Mouse (Mus musculus): Measurements from ENCODE around the gene P3h4. TPM values are rescaled to one million over a fixed set of nuclear protein-coding genes. Genes with fewer than 3 reads are reported as not detected.

The P3h4 gene
- polyA plus RNA-seq, 1 experiment from 2014 or later, result 25.8 TPM

DNA sequence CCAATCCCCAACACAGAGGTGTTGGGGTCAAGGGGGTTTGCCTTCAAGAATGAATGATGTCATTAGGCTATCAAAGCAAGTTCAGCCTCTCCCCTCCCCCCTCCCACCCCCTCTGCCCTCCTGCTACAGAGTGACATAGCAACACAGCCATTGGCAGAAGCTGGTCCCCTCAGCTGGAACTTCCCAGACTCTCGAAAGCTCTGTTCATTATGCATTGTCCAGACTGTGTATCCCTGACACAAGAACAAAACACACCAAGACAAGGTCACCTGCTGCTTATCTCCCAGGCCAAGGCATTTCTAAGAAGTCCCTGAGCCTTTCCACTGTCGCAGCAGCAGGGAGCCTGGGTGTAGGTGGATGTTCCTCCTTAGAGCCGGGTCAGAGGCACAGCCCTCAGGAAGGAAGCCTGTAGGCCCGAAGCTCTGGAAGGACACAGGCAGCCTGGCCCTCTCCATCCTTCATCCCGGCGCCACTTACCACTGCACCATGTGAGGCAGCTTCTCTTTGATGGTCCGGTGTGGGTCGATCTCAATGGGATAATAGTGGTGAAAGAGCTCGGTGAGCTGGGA is 21.1 kb upstream of the P3h4 start:
- ATAC-seq (replicated peaks; ENCODE audit: low FRiP score) (no peak), DNase-seq (ENCODE audit: low spot score) (no peak)
- Histone ChIP-seq H3K27me3 (replicated peaks; ENCODE audit: control insufficient read depth, insufficient read depth, low read length) (no peaks in the 10 kb centered on the region), H3K4me1 (replicated peaks; ENCODE audit: control insufficient read depth, insufficient read depth, low read length) (peaks cover 8% of the 10 kb centered on the region), H3K27ac (ENCODE audit: low read depth, low read length) (no peak overlapping the region), H3K4me2 (no peak overlapping the region), H3K36me3 (ENCODE audit: control insufficient read depth, insufficient read depth, low read length) (peaks cover 16% of the 10 kb centered on the region), H3K4me3 (ENCODE audit: low read depth, low read length) (no peak overlapping the region), H3K9ac (ENCODE audit: low read depth, low read length) (no peak overlapping the region), H3K9me3 (ENCODE audit: control insufficient read depth, low read length) (no peaks in the 10 kb centered on the region)
- WGBS, result 84% methylated on average over 9 of the region's 9 CpGs

DNA sequence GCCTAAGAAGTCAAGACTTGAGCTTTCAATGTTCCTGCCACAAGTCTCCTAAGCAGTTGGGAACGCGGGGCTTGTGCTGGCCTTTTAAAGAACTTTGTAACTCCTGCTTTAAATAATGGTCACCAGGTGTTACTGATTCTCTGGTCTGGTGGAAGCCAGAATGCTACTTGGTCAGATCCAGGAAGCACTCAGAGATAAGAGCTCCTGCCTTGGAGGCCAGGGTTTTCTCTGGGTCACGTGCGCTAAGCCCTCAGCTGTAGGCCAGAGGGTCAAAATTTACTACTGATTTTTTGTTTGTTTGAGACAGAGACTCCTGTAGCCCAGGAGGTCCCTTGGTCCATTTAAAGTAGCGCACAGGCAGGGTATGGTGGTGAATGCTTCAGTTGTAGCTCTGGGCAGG is 17.4 kb upstream of the P3h4 start:
- ATAC-seq (replicated peaks; ENCODE audit: low FRiP score) (no peak), DNase-seq (ENCODE audit: low spot score) (no peak)
- H3K9me3 ChIP-seq (ENCODE audit: control insufficient read depth, low read length), result no peaks in the 10 kb centered on the region
- no peak overlapping the region for H3K4me2 ChIP-seq
- H3K27ac ChIP-seq (ENCODE audit: low read depth, low read length), result no peak overlapping the region
- no peak overlapping the region for H3K9ac ChIP-seq (ENCODE audit: low read depth, low read length)
- WGBS, result 68% methylated on average over 5 of the region's 5 CpGs
- H3K36me3 ChIP-seq (ENCODE audit: control insufficient read depth, insufficient read depth, low read length), result peaks cover 8% of the 10 kb centered on the region; the same call in 1 of the 2 replicates
- H3K4me3 ChIP-seq (ENCODE audit: low read depth, low read length), result no peak overlapping the region
- H3K4me1 ChIP-seq (replicated peaks; ENCODE audit: control insufficient read depth, insufficient read depth, low read length), result no peaks in the 10 kb centered on the region
- H3K27me3 ChIP-seq (replicated peaks; ENCODE audit: control insufficient read depth, insufficient read depth, low read length), result no peaks in the 10 kb centered on the region

DNA sequence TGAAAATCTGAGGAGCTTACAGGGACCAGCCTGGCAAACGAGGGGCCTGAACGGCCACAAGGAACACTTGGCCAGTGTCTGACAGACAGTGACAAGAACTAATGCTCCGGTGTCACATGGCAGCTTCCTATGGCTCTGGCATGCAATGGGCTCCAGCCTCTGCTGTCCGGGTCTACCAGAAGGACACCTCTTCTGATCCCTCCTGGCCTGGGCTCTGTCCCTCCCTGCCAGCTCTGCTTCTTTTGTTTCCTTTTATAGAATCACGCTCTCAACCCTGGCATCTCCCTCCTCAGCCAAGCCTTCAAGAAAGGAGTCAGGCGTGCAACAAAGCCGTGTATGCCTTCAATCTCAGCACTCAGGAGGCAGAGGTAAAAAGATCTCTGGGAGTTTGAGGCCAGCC is 15.4 kb upstream of the P3h4 start:
- H3K4me2 ChIP-seq, result no peak overlapping the region
- DNase-seq (ENCODE audit: low spot score) (no peak), ATAC-seq (replicated peaks; ENCODE audit: low FRiP score) (no peak)
- 91% methylated on average over 7 of the region's 7 CpGs for WGBS
- H3K4me1 ChIP-seq (replicated peaks; ENCODE audit: control insufficient read depth, insufficient read depth, low read length), result peaks cover 5% of the 10 kb centered on the region
- no peaks in the 10 kb centered on the region for H3K9me3 ChIP-seq (ENCODE audit: control insufficient read depth, low read length)
- no peak overlapping the region for H3K4me3 ChIP-seq (ENCODE audit: low read depth, low read length)
- H3K36me3 ChIP-seq (ENCODE audit: control insufficient read depth, insufficient read depth, low read length), result peaks cover 3% of the 10 kb centered on the region; the same call in 1 of the 2 replicates
- no peak overlapping the region; the same call in 1 of the 2 replicates for H3K27ac ChIP-seq (ENCODE audit: low read depth, low read length)
- no peaks in the 10 kb centered on the region for H3K27me3 ChIP-seq (replicated peaks; ENCODE audit: control insufficient read depth, insufficient read depth, low read length)
- H3K9ac ChIP-seq (ENCODE audit: low read depth, low read length), result no peak overlapping the region

DNA sequence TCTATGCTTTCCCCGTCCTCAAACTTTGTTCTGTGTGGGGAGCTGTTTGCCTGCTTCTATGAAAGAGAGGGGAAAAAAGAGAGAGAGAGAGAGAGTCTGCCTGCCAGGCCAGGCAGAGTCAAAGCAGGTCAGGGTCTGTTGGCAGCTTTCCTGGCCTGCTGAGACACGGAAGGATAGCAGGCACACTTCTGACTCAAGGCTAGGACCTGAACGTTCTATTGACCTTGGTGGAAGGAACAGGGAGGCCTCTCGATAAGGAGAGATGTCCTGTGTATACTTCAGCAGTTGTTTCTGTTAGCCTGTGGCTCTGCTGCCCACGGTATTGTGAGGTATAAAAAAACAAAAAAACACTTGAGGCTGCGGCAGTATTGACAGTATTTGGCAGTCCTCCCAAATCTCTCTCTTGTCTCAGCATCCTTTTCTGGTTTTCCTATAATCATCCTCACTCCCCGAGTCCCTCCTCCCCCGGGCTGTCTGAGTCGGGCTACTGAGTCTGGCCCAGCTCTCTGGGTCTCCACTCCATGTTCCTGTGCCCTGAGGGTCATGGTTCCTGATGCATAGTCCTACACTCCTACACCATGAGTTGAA is 14.1 kb upstream of the P3h4 start:
- 71% methylated on average over 9 of the region's 9 CpGs for WGBS
- Histone ChIP-seq H3K27ac (ENCODE audit: low read depth, low read length) (no peak overlapping the region), H3K4me3 (ENCODE audit: low read depth, low read length) (no peak overlapping the region), H3K36me3 (ENCODE audit: control insufficient read depth, insufficient read depth, low read length) (peaks cover 3% of the 10 kb centered on the region; the same call in 1 of the 2 replicates), H3K9me3 (ENCODE audit: control insufficient read depth, low read length) (no peaks in the 10 kb centered on the region), H3K27me3 (replicated peaks; ENCODE audit: control insufficient read depth, insufficient read depth, low read length) (no peaks in the 10 kb centered on the region), H3K4me1 (replicated peaks; ENCODE audit: control insufficient read depth, insufficient read depth, low read length) (peaks cover 5% of the 10 kb centered on the region), H3K9ac (ENCODE audit: low read depth, low read length) (no peak overlapping the region), H3K4me2 (no peak overlapping the region)
- ATAC-seq (replicated peaks; ENCODE audit: low FRiP score) (no peak), DNase-seq (ENCODE audit: low spot score) (no peak)

DNA sequence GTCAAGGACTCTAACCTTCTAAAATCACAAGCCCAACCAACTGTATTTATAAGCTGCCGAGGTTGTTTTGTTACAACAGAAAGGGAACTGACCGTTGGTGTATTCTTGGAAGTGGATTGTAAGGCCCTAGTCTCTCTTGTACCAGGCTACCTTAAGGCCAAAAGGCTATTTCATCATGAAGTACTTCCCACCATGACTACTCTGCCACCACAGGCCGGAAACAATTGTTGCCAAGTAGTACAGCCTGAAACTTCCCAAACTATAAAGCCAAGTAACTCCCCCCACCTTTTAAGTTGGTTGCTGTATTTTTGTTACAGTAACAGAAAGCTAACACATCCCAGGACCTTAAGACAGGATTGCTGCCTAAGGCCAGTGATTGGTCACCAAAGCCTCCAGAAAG is 12.2 kb upstream of the P3h4 start:
- H3K4me3 ChIP-seq (ENCODE audit: low read depth, low read length), result no peak overlapping the region

DNA sequence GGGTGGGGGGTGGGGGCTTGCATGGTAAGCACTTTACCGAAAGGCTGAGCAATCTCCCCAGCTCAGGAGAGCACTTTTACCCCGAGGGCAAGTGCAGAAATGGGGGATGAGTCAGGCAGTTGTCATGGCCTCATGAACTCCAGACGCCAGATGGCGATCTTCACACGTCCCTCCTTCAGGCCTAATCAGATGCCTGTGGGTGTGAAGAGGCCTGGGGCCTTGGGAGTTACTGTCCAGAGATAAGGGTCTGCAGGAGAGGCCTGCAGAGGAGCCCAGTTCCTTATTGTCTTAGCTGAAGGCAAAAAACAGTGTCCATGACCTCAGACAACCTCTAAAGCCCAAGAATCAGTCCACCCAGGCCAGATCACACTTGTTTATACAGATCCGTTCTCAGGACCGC is 11.2 kb upstream of the P3h4 start:
- Histone ChIP-seq H3K36me3 (ENCODE audit: control insufficient read depth, insufficient read depth, low read length) (peaks cover 5% of the 10 kb centered on the region; the same call in 1 of the 2 replicates), H3K9ac (ENCODE audit: low read depth, low read length) (no peak overlapping the region), H3K4me1 (replicated peaks; ENCODE audit: control insufficient read depth, insufficient read depth, low read length) (peaks cover 5% of the 10 kb centered on the region), H3K4me2 (no peak overlapping the region), H3K9me3 (ENCODE audit: control insufficient read depth, low read length) (no peaks in the 10 kb centered on the region), H3K4me3 (ENCODE audit: low read depth, low read length) (no peak overlapping the region), H3K27ac (ENCODE audit: low read depth, low read length) (no peak overlapping the region), H3K27me3 (replicated peaks; ENCODE audit: control insufficient read depth, insufficient read depth, low read length) (no peaks in the 10 kb centered on the region; the same call in 1 of the 2 replicates)
- 18% methylated on average over 7 of the region's 7 CpGs for WGBS
- peak; percentile 47 for DNase-seq (ENCODE audit: low spot score)
- ATAC-seq (replicated peaks; ENCODE audit: low FRiP score), result peak; percentile 76

More for the DNA sequence above, 12.2 kb upstream of the P3h4 start:
- Histone ChIP-seq H3K4me2 (no peak overlapping the region), H3K9me3 (ENCODE audit: control insufficient read depth, low read length) (no peaks in the 10 kb centered on the region), H3K27ac (ENCODE audit: low read depth, low read length) (no peak overlapping the region), H3K36me3 (ENCODE audit: control insufficient read depth, insufficient read depth, low read length) (peaks cover 4% of the 10 kb centered on the region; the same call in 1 of the 2 replicates), H3K4me1 (replicated peaks; ENCODE audit: control insufficient read depth, insufficient read depth, low read length) (peaks cover 5% of the 10 kb centered on the region), H3K27me3 (replicated peaks; ENCODE audit: control insufficient read depth, insufficient read depth, low read length) (no peaks in the 10 kb centered on the region; the same call in 1 of the 2 replicates), H3K9ac (ENCODE audit: low read depth, low read length) (no peak overlapping the region)
- 71% methylated on average over 3 of the region's 3 CpGs for WGBS
- ATAC-seq (replicated peaks; ENCODE audit: low FRiP score), result no peak
- no peak for DNase-seq (ENCODE audit: low spot score)

DNA sequence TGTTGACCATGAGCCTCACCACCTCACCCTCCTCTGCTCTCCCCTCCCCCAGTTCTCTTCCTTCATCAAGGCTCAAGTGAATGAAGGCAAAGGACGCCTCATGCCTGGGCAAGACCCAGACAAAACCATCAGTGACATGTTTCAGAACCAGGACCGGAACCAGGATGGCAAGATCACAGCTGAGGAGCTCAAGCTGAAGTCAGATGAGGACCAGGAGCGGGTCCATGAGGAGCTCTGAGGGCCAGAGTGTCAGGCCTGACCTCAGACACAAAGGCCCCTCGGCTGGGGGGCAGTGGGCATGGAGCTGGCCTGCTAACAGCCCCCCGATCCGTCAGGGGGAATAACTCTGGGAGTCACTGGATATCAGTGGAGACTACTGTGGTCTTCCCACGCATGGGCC is 9.2 kb upstream of the P3h4 start:
- H3K27me3 ChIP-seq (replicated peaks; ENCODE audit: control insufficient read depth, insufficient read depth, low read length), result no peaks in the 10 kb centered on the region; the same call in 1 of the 2 replicates

DNA sequence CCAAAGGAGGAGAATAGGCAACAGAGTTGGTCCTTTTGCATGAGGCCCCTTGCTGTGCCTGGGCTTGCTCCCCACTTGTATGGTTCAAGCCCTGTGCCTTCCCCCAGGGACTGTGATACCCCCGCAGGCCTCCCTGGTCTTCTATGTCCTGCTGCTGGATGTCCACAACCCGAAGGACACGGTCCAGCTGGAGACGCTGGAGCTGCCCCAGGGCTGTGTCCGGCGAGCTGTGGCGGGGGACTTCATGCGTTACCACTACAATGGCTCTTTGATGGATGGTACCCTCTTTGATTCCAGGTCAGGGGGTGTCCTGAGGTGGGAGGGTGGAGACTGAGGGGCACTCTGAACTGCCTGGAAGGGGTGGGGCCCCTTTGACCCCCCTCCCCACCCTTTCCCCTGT is 6.9 kb upstream of the P3h4 start:
- ATAC-seq (replicated peaks; ENCODE audit: low FRiP score) (no peak), DNase-seq (ENCODE audit: low spot score) (no peak)
- Histone ChIP-seq H3K4me3 (ENCODE audit: low read depth, low read length) (no peak overlapping the region), H3K27me3 (replicated peaks; ENCODE audit: control insufficient read depth, insufficient read depth, low read length) (peaks cover 7% of the 10 kb centered on the region; the same call in 1 of the 2 replicates), H3K36me3 (ENCODE audit: control insufficient read depth, insufficient read depth, low read length) (peaks cover 4% of the 10 kb centered on the region; the same call in 1 of the 2 replicates), H3K9ac (ENCODE audit: low read depth, low read length) (no peak overlapping the region), H3K4me1 (replicated peaks; ENCODE audit: control insufficient read depth, insufficient read depth, low read length) (peaks cover 7% of the 10 kb centered on the region), H3K9me3 (ENCODE audit: control insufficient read depth, low read length) (no peaks in the 10 kb centered on the region), H3K4me2 (no peak overlapping the region), H3K27ac (ENCODE audit: low read depth, low read length) (no peak overlapping the region)
- 91% methylated on average over 8 of the region's 8 CpGs for WGBS

More for the DNA sequence above, 9.2 kb upstream of the P3h4 start:
- H3K27ac ChIP-seq (ENCODE audit: low read depth, low read length), result no peak overlapping the region
- DNase-seq (ENCODE audit: low spot score), result no peak
- peaks cover 5% of the 10 kb centered on the region for H3K4me1 ChIP-seq (replicated peaks; ENCODE audit: control insufficient read depth, insufficient read depth, low read length)
- 86% methylated on average over 7 of the region's 7 CpGs for WGBS
- no peak for ATAC-seq (replicated peaks; ENCODE audit: low FRiP score)
- peaks cover 4% of the 10 kb centered on the region; the same call in 1 of the 2 replicates for H3K36me3 ChIP-seq (ENCODE audit: control insufficient read depth, insufficient read depth, low read length)
- H3K4me3 ChIP-seq (ENCODE audit: low read depth, low read length), result no peak overlapping the region
- no peaks in the 10 kb centered on the region for H3K9me3 ChIP-seq (ENCODE audit: control insufficient read depth, low read length)
- no peak overlapping the region for H3K4me2 ChIP-seq
- no peak overlapping the region for H3K9ac ChIP-seq (ENCODE audit: low read depth, low read length)

Measured in liver, embryonic 11.5 days (tissue).